Mouse (Mus musculus) right cerebral cortex, postnatal 36 days (tissue): Measurements from ENCODE around the gene Ostf1.

ENCODE experiments used
- DNase-seq, 2 experiments: peaks; one replicate each; pipeline ENCODE4 v3.0.0; 2022; ENCODE audit warnings: low spot score in 2 of 2, mixed read lengths in 1 of 2

Gene Ostf1

GRCm38 (mm10) chr19:18646397-18646796, 14.8 kb upstream of the Ostf1 start:
- no peak for DNase-seq

- no peak for DNase-seq
Observed at GRCm38 (mm10) chr19:18644084-18644483, 12.5 kb upstream of the Ostf1 start.

GRCm38 (mm10) chr19:18643411-18643810, 11.8 kb upstream of the Ostf1 start:
- DNase-seq = no peak

- DNase-seq = no peak
Observed at GRCm38 (mm10) chr19:18641001-18641400, 9.4 kb upstream of the Ostf1 start.

- no peak for DNase-seq
Observed at GRCm38 (mm10) chr19:18639552-18639951, 7.9 kb upstream of the Ostf1 start.

- no peak for DNase-seq
Observed at GRCm38 (mm10) chr19:18638949-18639348, 7.3 kb upstream of the Ostf1 start.

GRCm38 (mm10) chr19:18637954-18638353, 6.3 kb upstream of the Ostf1 start:
- no peak for DNase-seq

- no peak for DNase-seq
Observed at GRCm38 (mm10) chr19:18632231-18633185, 885 bp upstream of the Ostf1 start.

GRCm38 (mm10) chr19:18631161-18631643, 421 bp downstream of the Ostf1 start:
- DNase-seq = peak in 1 of 2 experiments; percentile 9

- no peak for DNase-seq
Observed at GRCm38 (mm10) chr19:18630221-18631119, 1.2 kb downstream of the Ostf1 start.

GRCm38 (mm10) chr19:18629589-18629988, 2.0 kb downstream of the Ostf1 start:
- DNase-seq = no peak

- no peak for DNase-seq
Observed at GRCm38 (mm10) chr19:18623894-18624293, 7.7 kb downstream of the Ostf1 start.

GRCm38 (mm10) chr19:18619691-18620090, 11.9 kb downstream of the Ostf1 start:
- no peak for DNase-seq

GRCm38 (mm10) chr19:18619060-18619459, 12.6 kb downstream of the Ostf1 start:
- no peak for DNase-seq

- no peak for DNase-seq
Observed at GRCm38 (mm10) chr19:18617504-18617903, 14.1 kb downstream of the Ostf1 start.

GRCm38 (mm10) chr19:18615680-18616240, 15.9 kb downstream of the Ostf1 start:
- no peak for DNase-seq

GRCm38 (mm10) chr19:18614337-18614736, 17.3 kb downstream of the Ostf1 start:
- no peak for DNase-seq

- DNase-seq = no peak
Observed at GRCm38 (mm10) chr19:18608975-18609374, 22.6 kb downstream of the Ostf1 start.

GRCm38 (mm10) chr19:18607907-18608306, 23.7 kb downstream of the Ostf1 start:
- no peak for DNase-seq

GRCm38 (mm10) chr19:18603011-18603410, 28.6 kb downstream of the Ostf1 start:
- DNase-seq = no peak

GRCm38 (mm10) chr19:18600611-18601010, 31.0 kb downstream of the Ostf1 start:
- no peak for DNase-seq

- DNase-seq = no peak
Observed at GRCm38 (mm10) chr19:18599650-18600049, 32.0 kb downstream of the Ostf1 start.
